Mouse (Mus musculus): ENCODE results near the gene Cpsf4l. TPM values are rescaled to one million over a fixed set of nuclear protein-coding genes. Genes with fewer than 3 reads are reported as not detected.
"Not testable (repeated sequence)": the region's sequence is repeated elsewhere in the genome, so short reads cannot be mapped to it uniquely, and the experiment has no call there.

Gene Cpsf4l
- polyA plus RNA-seq, 1 experiment from 2014 or later, result 0.31 TPM

DNA sequence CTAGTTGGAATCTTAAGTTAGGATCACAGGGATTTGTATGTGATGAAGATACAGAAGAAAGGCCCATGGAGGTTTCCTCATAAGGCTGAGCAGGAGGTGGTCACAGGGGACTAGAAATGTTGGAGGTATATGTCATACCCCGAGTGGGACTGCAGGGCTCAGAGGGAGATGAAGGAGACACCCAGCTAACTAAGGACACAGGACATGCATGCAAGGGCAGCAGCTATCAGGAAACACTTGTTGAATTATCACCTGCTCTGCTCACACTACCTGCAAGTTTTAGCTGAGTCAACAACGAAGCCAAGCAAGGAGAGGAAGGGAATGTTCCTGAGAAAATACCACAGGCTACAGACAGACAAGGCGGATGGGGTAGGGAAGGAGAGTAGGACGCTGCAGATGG, 42.1 kb downstream of the Cpsf4l start:
- 80% methylated on average over 4 of the region's 4 CpGs for WGBS
- no peaks in the 10 kb centered on the region for H3K27me3 ChIP-seq (ENCODE audit: control insufficient read depth, insufficient read depth, low read length)
- no peak overlapping the region for H3K27ac ChIP-seq (replicated peaks; ENCODE audit: low read depth, low read length)
- H3K9me3 ChIP-seq (replicated peaks; ENCODE audit: control insufficient read depth, low read length), result no peaks in the 10 kb centered on the region
- DNase-seq (ENCODE audit: low spot score) (no peak), ATAC-seq (replicated peaks; ENCODE audit: insufficient number of reproducible peaks, low FRiP score, low TSS enrichment, low read depth) (no peak)
- H3K4me3 ChIP-seq (ENCODE audit: low read depth, low read length), result no peak overlapping the region
- H3K36me3 ChIP-seq (replicated peaks; ENCODE audit: control insufficient read depth, insufficient read depth, low read depth, low read length), result no peaks in the 10 kb centered on the region; the same call in none of the 2 replicates
- no peak overlapping the region for H3K4me2 ChIP-seq (ENCODE audit: low read depth, low read length)
- H3K9ac ChIP-seq (replicated peaks; ENCODE audit: low read length), result no peak overlapping the region
- no peaks in the 10 kb centered on the region for H3K4me1 ChIP-seq (ENCODE audit: control insufficient read depth, insufficient read depth, low read length)

DNA sequence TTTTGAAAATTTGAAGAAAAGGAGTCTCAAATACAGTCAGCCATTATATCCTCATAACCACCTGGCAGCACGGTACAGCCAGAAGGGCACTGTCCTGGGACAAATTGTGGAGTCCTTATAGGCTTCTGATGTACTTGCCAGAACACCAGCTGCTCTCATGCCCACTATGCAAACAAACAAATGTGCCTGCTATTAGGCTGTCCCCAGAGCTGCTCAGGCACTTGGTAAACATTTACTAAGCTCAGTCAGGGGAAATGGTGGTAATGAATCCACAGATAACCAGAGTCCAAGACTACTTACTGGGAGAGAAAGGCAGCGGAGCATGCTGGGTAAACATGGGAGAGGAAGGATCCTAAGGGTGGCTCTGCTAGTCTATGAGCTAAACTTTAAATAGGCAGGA, 42.7 kb downstream of the Cpsf4l start:
- Histone ChIP-seq H3K27me3 (ENCODE audit: control insufficient read depth, insufficient read depth, low read length) (no peaks in the 10 kb centered on the region), H3K4me2 (ENCODE audit: low read depth, low read length) (no peak overlapping the region), H3K4me1 (ENCODE audit: control insufficient read depth, insufficient read depth, low read length) (no peaks in the 10 kb centered on the region), H3K36me3 (replicated peaks; ENCODE audit: control insufficient read depth, insufficient read depth, low read depth, low read length) (no peaks in the 10 kb centered on the region; the same call in none of the 2 replicates), H3K9ac (replicated peaks; ENCODE audit: low read length) (no peak overlapping the region), H3K9me3 (replicated peaks; ENCODE audit: control insufficient read depth, low read length) (no peaks in the 10 kb centered on the region), H3K4me3 (ENCODE audit: low read depth, low read length) (no peak overlapping the region), H3K27ac (replicated peaks; ENCODE audit: low read depth, low read length) (no peak overlapping the region)
- DNase-seq (ENCODE audit: low spot score) (no peak), ATAC-seq (replicated peaks; ENCODE audit: insufficient number of reproducible peaks, low FRiP score, low TSS enrichment, low read depth) (no peak)
- 85% methylated on average over 2 of the region's 2 CpGs for WGBS

GRCm38 (mm10) chr11:113666648-113667047, 43.2 kb downstream of the Cpsf4l start:
- WGBS, result 58% methylated on average over 10 of the region's 10 CpGs
- Histone ChIP-seq H3K4me2 (ENCODE audit: low read depth, low read length) (no peak overlapping the region), H3K27ac (replicated peaks; ENCODE audit: low read depth, low read length) (no peak overlapping the region), H3K4me3 (ENCODE audit: low read depth, low read length) (no peak overlapping the region), H3K36me3 (replicated peaks; ENCODE audit: control insufficient read depth, insufficient read depth, low read depth, low read length) (peaks cover 3% of the 10 kb centered on the region), H3K27me3 (ENCODE audit: control insufficient read depth, insufficient read depth, low read length) (no peaks in the 10 kb centered on the region), H3K9me3 (replicated peaks; ENCODE audit: control insufficient read depth, low read length) (no peaks in the 10 kb centered on the region), H3K4me1 (ENCODE audit: control insufficient read depth, insufficient read depth, low read length) (no peaks in the 10 kb centered on the region), H3K9ac (replicated peaks; ENCODE audit: low read length) (no peak overlapping the region)
- no peak for DNase-seq (ENCODE audit: low spot score)
- ATAC-seq (replicated peaks; ENCODE audit: insufficient number of reproducible peaks, low FRiP score, low TSS enrichment, low read depth), result no peak

GRCm38 (mm10) chr11:113666205-113666604, 43.6 kb downstream of the Cpsf4l start:
- peaks cover 3% of the 10 kb centered on the region for H3K36me3 ChIP-seq (replicated peaks; ENCODE audit: control insufficient read depth, insufficient read depth, low read depth, low read length)
- H3K27ac ChIP-seq (replicated peaks; ENCODE audit: low read depth, low read length), result no peak overlapping the region
- H3K4me2 ChIP-seq (ENCODE audit: low read depth, low read length), result no peak overlapping the region
- H3K4me1 ChIP-seq (ENCODE audit: control insufficient read depth, insufficient read depth, low read length), result no peaks in the 10 kb centered on the region
- H3K9me3 ChIP-seq (replicated peaks; ENCODE audit: control insufficient read depth, low read length), result no peaks in the 10 kb centered on the region
- no peaks in the 10 kb centered on the region for H3K27me3 ChIP-seq (ENCODE audit: control insufficient read depth, insufficient read depth, low read length)
- ATAC-seq (replicated peaks; ENCODE audit: insufficient number of reproducible peaks, low FRiP score, low TSS enrichment, low read depth), result no peak
- H3K9ac ChIP-seq (replicated peaks; ENCODE audit: low read length), result no peak overlapping the region
- 86% methylated on average over 6 of the region's 6 CpGs for WGBS
- no peak overlapping the region for H3K4me3 ChIP-seq (ENCODE audit: low read depth, low read length)
- DNase-seq (ENCODE audit: low spot score), result no peak

- 73% methylated on average over 2 of the region's 2 CpGs for WGBS
- Histone ChIP-seq H3K27ac (replicated peaks; ENCODE audit: low read depth, low read length) (no peak overlapping the region), H3K4me3 (ENCODE audit: low read depth, low read length) (no peak overlapping the region), H3K4me2 (ENCODE audit: low read depth, low read length) (no peak overlapping the region), H3K9ac (replicated peaks; ENCODE audit: low read length) (no peak overlapping the region), H3K4me1 (ENCODE audit: control insufficient read depth, insufficient read depth, low read length) (no peaks in the 10 kb centered on the region), H3K27me3 (ENCODE audit: control insufficient read depth, insufficient read depth, low read length) (no peaks in the 10 kb centered on the region), H3K36me3 (replicated peaks; ENCODE audit: control insufficient read depth, insufficient read depth, low read depth, low read length) (peaks cover 5% of the 10 kb centered on the region), H3K9me3 (replicated peaks; ENCODE audit: control insufficient read depth, low read length) (no peaks in the 10 kb centered on the region)
- DNase-seq (ENCODE audit: low spot score), result no peak
- ATAC-seq (replicated peaks; ENCODE audit: insufficient number of reproducible peaks, low FRiP score, low TSS enrichment, low read depth), result no peak
These were observed 45.5 kb downstream of the Cpsf4l start for GRCm38 (mm10) chr11:113664279-113664678.

- no peaks in the 10 kb centered on the region for H3K4me1 ChIP-seq (ENCODE audit: control insufficient read depth, insufficient read depth, low read length)
- H3K9me3 ChIP-seq (replicated peaks; ENCODE audit: control insufficient read depth, low read length), result no peaks in the 10 kb centered on the region
- no peak overlapping the region for H3K4me2 ChIP-seq (ENCODE audit: low read depth, low read length)
- H3K27me3 ChIP-seq (ENCODE audit: control insufficient read depth, insufficient read depth, low read length), result no peaks in the 10 kb centered on the region
- no peak overlapping the region for H3K4me3 ChIP-seq (ENCODE audit: low read depth, low read length)
- no peak overlapping the region for H3K9ac ChIP-seq (replicated peaks; ENCODE audit: low read length)
- H3K27ac ChIP-seq (replicated peaks; ENCODE audit: low read depth, low read length), result no peak overlapping the region
- 92% methylated on average over 18 of the region's 18 CpGs for WGBS
- no peak for ATAC-seq (replicated peaks; ENCODE audit: insufficient number of reproducible peaks, low FRiP score, low TSS enrichment, low read depth)
- no peak for DNase-seq (ENCODE audit: low spot score)
- peaks cover 8% of the 10 kb centered on the region for H3K36me3 ChIP-seq (replicated peaks; ENCODE audit: control insufficient read depth, insufficient read depth, low read depth, low read length)
These were observed 47.9 kb downstream of the Cpsf4l start for GRCm38 (mm10) chr11:113661835-113662351.

- Histone ChIP-seq H3K27me3 (ENCODE audit: control insufficient read depth, insufficient read depth, low read length) (no peaks in the 10 kb centered on the region), H3K4me1 (ENCODE audit: control insufficient read depth, insufficient read depth, low read length) (no peaks in the 10 kb centered on the region), H3K36me3 (replicated peaks; ENCODE audit: control insufficient read depth, insufficient read depth, low read depth, low read length) (peaks cover 13% of the 10 kb centered on the region), H3K4me3 (ENCODE audit: low read depth, low read length) (no peak overlapping the region), H3K9ac (replicated peaks; ENCODE audit: low read length) (no peak overlapping the region), H3K27ac (replicated peaks; ENCODE audit: low read depth, low read length) (no peak overlapping the region), H3K4me2 (ENCODE audit: low read depth, low read length) (no peak overlapping the region), H3K9me3 (replicated peaks; ENCODE audit: control insufficient read depth, low read length) (no peaks in the 10 kb centered on the region)
- WGBS, result 95% methylated on average over 11 of the region's 11 CpGs
- ATAC-seq (replicated peaks; ENCODE audit: insufficient number of reproducible peaks, low FRiP score, low TSS enrichment, low read depth) (no peak), DNase-seq (ENCODE audit: low spot score) (no peak)
These were observed 48.9 kb downstream of the Cpsf4l start for GRCm38 (mm10) chr11:113660940-113661339.

DNA sequence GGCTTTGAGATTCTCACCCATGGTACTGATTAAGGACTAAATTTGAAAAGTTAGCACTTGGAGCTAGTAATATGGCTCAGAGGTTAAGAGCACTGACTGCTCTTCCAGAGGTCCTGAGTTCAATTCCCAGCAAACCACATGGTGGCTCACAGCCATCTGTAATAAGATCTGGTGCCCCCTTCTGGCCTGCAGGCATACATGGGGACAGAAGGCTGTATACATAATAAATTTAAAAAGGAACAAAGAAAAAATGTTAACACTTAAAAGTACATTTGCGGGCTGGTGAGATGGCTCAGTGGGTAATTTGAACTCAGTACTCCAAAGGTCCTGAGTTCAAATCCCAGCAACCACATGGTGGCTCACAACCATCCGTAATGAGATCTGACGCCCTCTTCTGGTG, 49.6 kb downstream of the Cpsf4l start:
- ATAC-seq (replicated peaks; ENCODE audit: insufficient number of reproducible peaks, low FRiP score, low TSS enrichment, low read depth); H3K4me3 ChIP-seq (ENCODE audit: low read depth, low read length); H3K27ac ChIP-seq (replicated peaks; ENCODE audit: low read depth, low read length); DNase-seq (ENCODE audit: low spot score); H3K4me2 ChIP-seq (ENCODE audit: low read depth, low read length); H3K4me1 ChIP-seq (ENCODE audit: control insufficient read depth, insufficient read depth, low read length); H3K9me3 ChIP-seq (replicated peaks; ENCODE audit: control insufficient read depth, low read length); H3K9ac ChIP-seq (replicated peaks; ENCODE audit: low read length); H3K27me3 ChIP-seq (ENCODE audit: control insufficient read depth, insufficient read depth, low read length): not testable (repeated sequence)
- WGBS, result 90% methylated on average over 3 of the region's 3 CpGs
- H3K36me3 ChIP-seq (replicated peaks; ENCODE audit: control insufficient read depth, insufficient read depth, low read depth, low read length), result peaks cover 14% of the 10 kb centered on the region
